Mouse (Mus musculus) kidney, adult 11 months (tissue): ENCODE measurements at regions not wholly inside any gene's neighbourhood (a gene's known extent, or its start where the extent isn't known, plus 50 kb on each side); places are given as distances from the start of the nearest gene placed in this dataset.

Source experiments
- DNase-seq: peaks from one replicate; pipeline ENCODE4 v3.0.0; 2022

- no peak for DNase-seq
Measured at GRCm38 (mm10) chr10:92333042-92333774, 389.0 kb downstream of the Nedd1 start.

DNA sequence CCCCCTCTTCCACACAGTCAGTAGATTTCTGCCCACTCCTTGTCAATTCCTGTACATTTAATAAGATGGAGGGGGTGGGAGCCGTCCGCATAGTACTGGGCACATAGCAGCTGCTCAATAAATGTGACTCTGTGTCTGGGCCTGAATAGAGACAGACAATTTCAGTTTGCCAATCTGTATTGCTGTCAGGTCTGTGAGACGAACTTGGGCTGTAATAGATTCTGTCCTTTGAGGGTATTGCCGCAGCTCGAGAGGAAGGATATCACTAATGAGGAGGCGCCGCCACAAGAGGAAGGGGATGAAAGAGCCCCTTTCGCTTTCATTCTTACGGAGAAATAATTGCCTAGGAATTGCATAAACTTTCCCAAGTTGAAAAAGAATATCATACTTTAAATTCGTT, 392.1 kb downstream of the Nedd1 start:
- DNase-seq: no peak

- no peak for DNase-seq
Measured at GRCm38 (mm10) chr10:92329661-92330060, 392.6 kb downstream of the Nedd1 start.

- DNase-seq: no peak
Measured at GRCm38 (mm10) chr10:92325284-92325989, 396.8 kb downstream of the Nedd1 start.

GRCm38 (mm10) chr10:92314606-92315005, 407.6 kb downstream of the Nedd1 start:
- DNase-seq: no peak

DNA sequence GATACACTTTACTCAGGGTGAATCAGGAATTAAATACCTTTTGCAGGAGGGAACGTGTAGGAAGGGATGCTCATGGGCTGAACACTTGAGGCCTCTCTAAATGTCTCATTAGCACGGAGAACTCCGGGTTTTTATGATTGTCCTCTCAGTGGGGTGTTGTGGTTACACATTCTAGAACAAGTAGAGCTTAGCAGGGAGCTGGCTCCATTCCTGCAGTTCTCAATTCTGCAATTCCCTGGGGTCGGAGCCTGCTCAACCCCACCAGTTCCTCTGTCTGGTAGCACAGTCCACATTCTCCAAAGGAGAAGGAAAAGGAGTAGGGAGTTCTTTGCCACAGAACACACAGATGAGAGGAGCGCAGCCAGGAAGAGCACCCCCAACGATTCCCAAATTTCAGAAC, 409.9 kb downstream of the Nedd1 start:
- no peak for DNase-seq

- DNase-seq: no peak
Measured at GRCm38 (mm10) chr10:92308643-92309042, 413.6 kb downstream of the Nedd1 start.

DNA sequence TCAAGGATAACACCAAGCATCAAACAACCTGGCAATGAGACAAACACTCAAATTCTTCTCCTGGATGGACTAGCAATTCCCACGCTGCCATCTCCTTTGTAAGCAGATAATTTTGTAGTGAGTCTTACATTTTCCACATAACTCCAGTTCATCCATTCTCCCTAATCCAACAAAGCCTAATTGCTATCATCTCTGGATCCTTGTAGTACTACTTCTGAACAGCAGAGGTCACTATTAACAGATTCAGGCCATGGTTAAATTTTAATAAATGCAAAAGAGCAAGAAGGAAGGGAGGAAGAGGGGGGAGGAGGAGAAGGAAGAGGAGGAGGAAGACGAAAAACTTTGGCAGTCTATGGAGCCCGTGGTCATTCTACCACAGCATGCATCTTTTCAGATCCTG, 414.4 kb downstream of the Nedd1 start:
- no peak for DNase-seq

DNA sequence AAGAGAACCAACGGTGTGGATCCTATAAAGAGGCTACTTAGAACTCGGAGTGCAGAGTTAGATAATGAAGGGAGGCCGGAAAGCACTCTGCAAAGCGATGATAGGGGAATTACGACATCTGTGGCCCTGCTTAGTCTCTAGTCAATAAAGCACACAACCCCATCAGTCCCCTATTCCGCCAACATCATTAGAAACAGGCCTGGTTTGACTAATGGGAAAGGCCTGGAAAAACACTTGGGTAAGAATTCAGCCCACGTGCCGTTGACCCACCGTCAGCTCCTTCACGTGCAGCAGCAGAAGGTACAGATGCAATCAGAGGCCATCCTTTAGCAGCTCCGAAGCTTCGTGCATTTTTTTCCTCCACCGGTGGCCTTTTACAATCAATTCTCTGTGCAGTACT, 423.5 kb downstream of the Nedd1 start:
- DNase-seq: no peak

- no peak for DNase-seq
Measured at GRCm38 (mm10) chr10:92296837-92297236, 425.4 kb downstream of the Nedd1 start.

DNA sequence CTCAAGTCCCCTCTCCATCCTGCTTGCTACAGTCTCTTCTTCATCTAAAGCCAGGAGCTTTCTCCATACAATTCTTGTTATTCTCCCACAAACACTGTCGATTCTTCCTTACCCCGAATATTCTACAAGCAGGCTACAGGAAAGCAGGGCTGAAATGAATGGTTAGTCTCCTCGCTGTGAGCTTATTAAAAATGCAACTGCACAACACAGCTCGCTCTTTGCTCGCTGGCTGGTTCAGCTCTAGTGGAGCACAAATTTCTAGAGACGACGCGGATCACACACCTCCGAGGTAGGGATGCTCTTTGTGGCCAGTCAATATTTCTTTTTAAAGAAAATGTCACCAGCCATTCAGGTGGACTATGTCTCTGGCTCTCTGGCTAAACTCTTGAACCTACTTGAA, 425.9 kb downstream of the Nedd1 start:
- DNase-seq: no peak

DNA sequence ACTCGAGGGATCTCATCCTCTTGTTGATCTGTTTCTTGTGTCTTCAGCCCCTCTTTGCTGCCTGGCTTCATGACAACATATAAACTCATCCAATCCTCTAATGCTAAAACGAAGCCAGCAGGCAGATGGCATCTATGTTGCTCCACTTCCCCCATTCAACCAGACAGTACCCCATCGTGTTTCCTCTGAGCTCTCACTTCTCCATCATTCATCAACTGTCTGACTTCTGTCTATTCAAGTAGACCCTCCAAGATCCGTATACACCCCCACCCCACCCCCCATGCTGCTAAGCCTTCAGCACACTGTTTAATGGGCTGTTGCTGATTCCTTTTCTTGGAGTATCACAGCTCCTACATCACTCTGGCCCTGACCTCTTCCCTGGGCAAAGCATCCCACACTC, 429.0 kb downstream of the Nedd1 start:
- DNase-seq: no peak

GRCm38 (mm10) chr10:92289230-92289629, 433.0 kb downstream of the Nedd1 start:
- no peak for DNase-seq

DNA sequence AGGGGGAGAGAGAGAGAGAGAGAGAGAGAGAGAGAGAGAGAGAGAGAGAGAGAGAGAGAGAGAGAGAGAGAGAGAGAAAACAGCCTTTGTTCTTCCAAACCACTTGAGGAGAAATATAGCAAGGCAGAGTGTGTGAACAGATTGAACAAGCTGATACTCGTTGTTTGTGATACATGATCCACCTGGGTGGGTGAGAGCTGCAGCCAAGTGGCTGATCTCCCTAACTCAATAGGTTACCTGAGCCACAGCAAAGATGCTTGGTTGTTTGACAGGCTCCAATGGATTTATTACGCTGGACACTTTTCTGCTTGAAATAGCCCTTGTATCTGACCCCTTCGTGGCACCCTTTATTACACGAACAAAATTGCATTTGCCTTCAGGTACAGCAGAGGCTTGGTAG, 438.0 kb downstream of the Nedd1 start:
- no peak for DNase-seq

GRCm38 (mm10) chr10:92277981-92278380, 444.2 kb downstream of the Nedd1 start:
- DNase-seq: no peak

GRCm38 (mm10) chr10:92257815-92258214, 464.4 kb downstream of the Nedd1 start:
- DNase-seq: no peak

DNA sequence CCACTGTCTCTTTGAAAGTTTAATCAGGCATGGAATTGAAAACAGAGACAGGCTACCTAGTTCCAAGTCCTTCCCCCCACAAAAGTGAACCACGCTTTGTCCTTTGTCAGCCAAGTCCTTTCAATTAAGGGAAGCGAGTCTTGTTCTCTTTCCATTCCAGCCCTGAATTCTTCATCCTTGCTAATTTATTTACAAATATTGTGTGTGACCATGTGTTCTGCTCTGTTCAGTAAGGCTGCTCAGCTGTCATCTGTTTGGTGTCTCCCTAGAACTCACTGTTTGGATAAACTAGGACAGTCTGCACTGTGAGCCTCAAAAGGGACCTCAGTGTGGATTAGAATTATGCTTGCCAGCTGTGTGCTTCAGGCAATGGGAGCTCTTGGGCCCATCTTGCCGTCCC, 473.6 kb downstream of the Nedd1 start:
- no peak for DNase-seq

DNA sequence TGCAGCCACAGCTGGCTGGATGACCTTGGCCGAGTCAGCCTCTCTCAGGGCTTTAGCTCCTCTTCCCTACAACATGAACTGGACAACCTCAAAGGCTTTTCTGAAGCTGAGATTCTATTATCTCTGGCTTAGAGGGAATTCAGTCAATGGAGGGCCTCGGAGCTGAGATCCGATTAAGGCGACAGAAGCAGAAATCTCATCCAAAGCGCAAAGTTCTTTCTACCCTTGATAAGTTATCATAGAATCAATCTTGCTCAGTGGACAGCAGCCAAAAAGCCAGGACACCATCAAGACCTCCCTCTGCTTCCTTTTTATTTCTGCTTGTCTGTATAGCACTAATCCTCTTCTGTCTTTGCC, 474.8 kb downstream of the Nedd1 start:
- no peak for DNase-seq

DNA sequence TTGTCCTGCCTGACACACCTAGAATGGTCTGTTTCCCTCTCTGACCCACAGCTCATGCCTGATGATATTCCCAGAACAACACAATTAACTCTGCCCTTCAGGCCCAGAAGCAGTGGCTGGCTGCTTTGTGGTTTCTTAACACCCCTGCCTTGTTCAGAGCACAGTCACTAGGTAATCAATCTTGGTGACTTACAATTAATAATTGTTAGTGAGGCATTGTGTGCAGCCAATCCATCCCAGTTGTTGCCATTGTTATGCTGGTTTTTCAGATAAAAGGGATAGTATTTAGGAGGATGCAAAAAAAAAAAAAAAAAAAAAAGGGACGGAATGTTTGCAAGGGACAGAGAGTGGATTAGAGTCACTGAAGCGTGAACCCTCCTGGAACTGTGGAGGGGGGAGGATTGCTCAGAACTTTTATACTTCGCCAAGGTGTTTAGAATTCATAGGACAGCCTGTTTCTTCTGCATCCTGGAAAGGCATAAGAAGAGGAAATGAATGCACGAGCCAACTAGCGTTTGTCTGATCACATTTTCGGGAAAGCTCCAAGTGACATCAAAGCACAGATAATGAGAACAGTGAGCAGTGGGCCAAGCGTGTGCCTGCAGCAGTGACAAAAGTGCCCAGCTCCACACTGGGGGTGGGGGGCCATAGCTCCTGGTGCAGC, 475.3 kb downstream of the Nedd1 start:
- no peak for DNase-seq

GRCm38 (mm10) chr10:92242714-92243440, 479.3 kb downstream of the Nedd1 start:
- DNase-seq: peak; percentile 8

DNA sequence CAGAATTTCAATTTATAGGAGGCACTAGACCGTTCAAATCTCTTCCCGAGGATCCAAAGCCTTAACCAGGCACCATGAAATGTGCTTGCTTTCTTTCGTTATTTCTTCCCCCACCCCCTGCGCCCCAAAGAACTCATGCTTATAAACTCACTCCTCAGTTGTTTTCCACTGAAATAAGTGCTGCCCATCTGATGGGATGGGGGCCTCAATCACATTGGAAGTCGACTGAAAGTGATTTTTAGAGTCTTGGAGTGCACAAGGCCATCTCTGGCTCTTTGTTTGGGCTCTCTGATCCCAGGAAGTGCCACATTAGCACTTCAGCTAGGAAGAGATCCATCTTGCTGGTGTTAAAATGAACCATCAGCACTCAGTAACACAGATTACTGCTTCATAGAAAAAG, 484.3 kb downstream of the Nedd1 start:
- no peak for DNase-seq

- no peak for DNase-seq
Measured at GRCm38 (mm10) chr10:92232081-92232480, 490.1 kb downstream of the Nedd1 start.

DNA sequence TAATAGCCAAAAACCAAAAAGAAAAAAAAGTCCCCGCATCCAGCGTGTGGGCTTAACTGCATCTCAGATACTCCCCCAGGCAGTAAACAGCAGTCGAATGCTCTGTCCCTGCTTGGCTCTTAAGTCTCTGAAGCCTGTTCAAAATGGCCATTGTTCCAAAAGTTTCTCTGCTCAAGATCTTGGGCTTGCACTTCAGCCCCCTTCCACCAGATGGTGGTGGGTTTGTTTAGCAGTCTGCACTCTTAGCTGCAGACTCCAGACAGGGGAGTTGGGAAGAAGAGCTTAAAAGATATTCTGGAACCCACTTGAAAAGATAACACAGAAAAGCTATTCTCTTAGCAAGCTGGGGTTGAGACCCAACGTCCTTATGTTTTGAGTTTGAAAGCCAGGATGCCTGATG, 496.4 kb downstream of the Nedd1 start:
- no peak for DNase-seq

- DNase-seq: no peak
Measured at GRCm38 (mm10) chr10:92225071-92225470, 497.1 kb downstream of the Nedd1 start.
